ENCODE assay signal across 23 mouse cellular contexts in the genomic region with DNA sequence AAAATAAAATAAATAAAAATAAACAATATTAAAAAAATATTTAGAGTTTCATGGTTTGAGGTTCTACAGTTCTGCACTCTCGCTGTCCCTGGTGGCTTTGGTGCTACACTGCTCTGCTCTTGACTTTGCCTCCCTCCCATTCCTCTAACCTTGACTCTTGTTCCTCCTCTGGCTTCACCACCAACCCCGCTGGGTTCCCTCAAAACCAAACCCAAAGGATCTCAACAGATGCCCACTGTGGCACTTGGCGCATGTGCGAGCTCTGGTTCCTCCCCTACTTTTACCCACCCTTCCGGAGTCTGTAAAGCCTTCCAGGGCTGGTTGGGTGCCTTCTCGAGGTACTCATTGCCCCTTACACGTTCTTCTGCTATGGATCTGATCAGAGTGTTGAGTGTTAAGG. TPM values are rescaled to one million over a fixed set of nuclear protein-coding genes. Genes with fewer than 3 reads are reported as not detected.
DNase-seq lines count a peak whose midpoint lies in the region; ATAC-seq and TF ChIP-seq lines count a peak whose summit lies in the region.
"Had no signal": no experiment of that assay in that cellular context is flagged by ENCODE, and none has a peak within 500 bp of the region (broad histone marks: within the 10 kb centered on the region; RNA-seq: fewer than 3 reads in every experiment).

No protein-coding gene starts in this region.

- H3K4me1 ChIP-seq in intestine, postnatal 0 days (replicated peaks; ENCODE audit: control insufficient read depth, insufficient read depth, low read length) = 0 out of 2 replicates have a peak, but pooled peaks cover 6% of the 10 kb centered on the region
- H3K4me1 ChIP-seq: embryonic facial prominence, embryonic 12.5 days had no signal

- no peaks in the 10 kb centered on the region for H3K36me3 ChIP-seq in intestine, postnatal 0 days (ENCODE audit: control insufficient read depth, insufficient read depth)

- no peak overlapping the region for H3K4me3 ChIP-seq in gastrocnemius, adult 2 months
- no peak overlapping the region for H3K4me3 ChIP-seq in intestine, postnatal 0 days (ENCODE audit: low read depth, low read length)
- H3K4me3 ChIP-seq: embryonic facial prominence, embryonic 12.5 days; embryonic facial prominence, embryonic 15.5 days had no signal

- ATAC-seq in common myeloid progenitor, adult 5-6 weeks (replicated peaks; ENCODE audit: low read depth, poor library complexity, severe bottlenecking) = peak; percentile 66
- ATAC-seq in hematopoietic stem cell, adult 5-6 weeks (replicated peaks in 1 of 2; ENCODE audit: insufficient read depth in 1 of 2, low FRiP score in 2 of 2, low TSS enrichment in 1 of 2, low read depth in 1 of 2, poor library complexity in 2 of 2, severe bottlenecking in 2 of 2) = peak; percentile 23 to 37; a peak in 1 of 4 replicates
- ATAC-seq in intestine, postnatal 0 days = no peak
- ATAC-seq: CD4-positive, CD25-positive, alpha-beta regulatory T cell, adult 4 months; forebrain, embryonic 14.5 days; forebrain, postnatal 0 days; hindbrain, postnatal 0 days; inflammation-experienced regulatory T-cells, adult 6 months; intestine, embryonic 16.5 days had no signal

- TF ChIP-seq CTCF in gastrocnemius, adult 2 months (IDR thresholded peaks at IDR 0.05) = no peak
- TF ChIP-seq CTCF in intestine, postnatal 0 days (IDR thresholded peaks at IDR 0.05; ENCODE audit: low read depth) = no peak

- no peaks in the 10 kb centered on the region for H3K9me3 ChIP-seq in intestine, postnatal 0 days (ENCODE audit: control insufficient read depth)
- H3K9me3 ChIP-seq: embryonic facial prominence, embryonic 12.5 days; embryonic facial prominence, embryonic 15.5 days had no signal

- intact Hi-C loops in gastrocnemius, adult 2 months (cut with DNase I) = no loop called here

- H3K4me2 ChIP-seq in intestine, postnatal 0 days (replicated peaks; ENCODE audit: low read depth) = no peak overlapping the region
- H3K4me2 ChIP-seq: embryonic facial prominence, embryonic 12.5 days; embryonic facial prominence, embryonic 15.5 days; heart, embryonic 11.5 days; hindbrain, embryonic 14.5 days had no signal

- no peaks in the 10 kb centered on the region for H3K27me3 ChIP-seq in intestine, postnatal 0 days (replicated peaks; ENCODE audit: control insufficient read depth, insufficient read depth, low read length)
- H3K27me3 ChIP-seq: embryonic facial prominence, embryonic 12.5 days; embryonic facial prominence, embryonic 15.5 days had no signal

- 85% methylated on average over 7 of the region's 7 CpGs for WGBS in intestine, postnatal 0 days

- H3K9ac ChIP-seq in intestine, postnatal 0 days (ENCODE audit: low read depth, low read length) = no peak overlapping the region
- H3K9ac ChIP-seq: embryonic facial prominence, embryonic 12.5 days; embryonic facial prominence, embryonic 15.5 days; forebrain, postnatal 0 days; hindbrain, embryonic 14.5 days had no signal

- peak overlapping the region; percentile 96 for H3K27ac ChIP-seq in gastrocnemius, adult 2 months
- H3K27ac ChIP-seq in intestine, postnatal 0 days (ENCODE audit: low read depth, low read length) = no peak overlapping the region
- H3K27ac ChIP-seq: embryonic facial prominence, embryonic 12.5 days; embryonic facial prominence, embryonic 15.5 days; hindbrain, embryonic 14.5 days; hindbrain, postnatal 0 days had no signal

- peak; percentile 16 for DNase-seq in gastrocnemius, adult 2 months
- DNase-seq in gastrocnemius, postnatal 10 days = no peak
- no peak for DNase-seq in urinary bladder, postnatal 10 days (ENCODE audit: low spot score)
- DNase-seq: adrenal gland, adult 2 months; adrenal gland, postnatal 14 days; cerebellum, adult 2 months; cerebellum, postnatal 10 days; forebrain, postnatal 0 days; gastrocnemius, postnatal 36 days; heart, adult 11 months; heart, postnatal 36 days had no signal

RNA-seq across cellular contexts. Expression of gene Tob2, which starts 16.3 kb away (rescaled TPM):
- 100 to 1,000 TPM; 151 to 205 TPM for total RNA-seq in gastrocnemius, adult 2 months (2021)
- 10 to 100 TPM; 38.1 to 80.4 TPM for total RNA-seq in gastrocnemius, postnatal 10 days (2021)
- total RNA-seq in common myeloid progenitor, adult 5-6 weeks (2017) = 26.1 and 27.0 TPM in 2 replicates
- total RNA-seq in hematopoietic stem cell, adult 5-6 weeks (2017) = 36.6 and 38.4 TPM in 2 replicates
- 19.8 and 22.1 TPM in 2 replicates for polyA plus RNA-seq in intestine, postnatal 0 days (2015; fragmentation: Nextera tagmentation; extraction: Ambion mirVana)

RNA-seq across cellular contexts. Expression of gene Phf5a, which starts 29.4 kb away (rescaled TPM):
- total RNA-seq in gastrocnemius, adult 2 months (2021) = 10 to 100 TPM; 38.4 to 39.9 TPM
- 10 to 100 TPM; 37.4 to 39.6 TPM for total RNA-seq in gastrocnemius, postnatal 10 days (2021)
- total RNA-seq in common myeloid progenitor, adult 5-6 weeks (2017) = 65.8 and 125 TPM in 2 replicates
- 35.5 and 56.0 TPM in 2 replicates for total RNA-seq in hematopoietic stem cell, adult 5-6 weeks (2017)
- polyA plus RNA-seq in intestine, postnatal 0 days (2015; fragmentation: Nextera tagmentation; extraction: Ambion mirVana) = 75.9 and 79.2 TPM in 2 replicates

RNA-seq across cellular contexts. Expression of gene Aco2, which starts 29.8 kb away (rescaled TPM):
- 1,000 to 10,000 TPM; 1,155 to 1,439 TPM for total RNA-seq in gastrocnemius, adult 2 months (2021)
- 100 to 1,000 TPM; 789 to 874 TPM for total RNA-seq in gastrocnemius, postnatal 10 days (2021)
- total RNA-seq in common myeloid progenitor, adult 5-6 weeks (2017) = 132 and 149 TPM in 2 replicates
- total RNA-seq in hematopoietic stem cell, adult 5-6 weeks (2017) = 98.4 and 130 TPM in 2 replicates
- polyA plus RNA-seq in intestine, postnatal 0 days (2015; fragmentation: Nextera tagmentation; extraction: Ambion mirVana) = 192 and 209 TPM in 2 replicates

RNA-seq across cellular contexts. Expression of gene Tef, which starts 40.1 kb away (rescaled TPM):
- 100 to 1,000 TPM; 101 to 191 TPM for total RNA-seq in gastrocnemius, adult 2 months (2021)
- total RNA-seq in gastrocnemius, postnatal 10 days (2021) = 100 to 1,000 TPM; 127 to 130 TPM
- total RNA-seq in common myeloid progenitor, adult 5-6 weeks (2017) = 11.3 and 20.6 TPM in 2 replicates
- total RNA-seq in hematopoietic stem cell, adult 5-6 weeks (2017) = 18.6 and 28.9 TPM in 2 replicates
- polyA plus RNA-seq in intestine, postnatal 0 days (2015; fragmentation: Nextera tagmentation; extraction: Ambion mirVana) = 13.4 and 16.0 TPM in 2 replicates
